Mouse (Mus musculus) hindbrain, embryonic 10.5 days (tissue): ENCODE data around the gene Psors1c2. TPM values are rescaled to one million over a fixed set of nuclear protein-coding genes. Genes with fewer than 3 reads are reported as not detected.
"Not testable (repeated sequence)": the region's sequence is repeated elsewhere in the genome, so short reads cannot be mapped to it uniquely, and the experiment has no call there.

ENCODE experiments used
- DNase-seq: peaks from one replicate; pipeline ENCODE4 v3.0.0-alpha.2; 2017; ENCODE audit warnings: low spot score
- H3K27ac ChIP-seq: fragments of 300-500 bp; sonication (generic); 2 replicates; pipeline ENCODE4 v1.5.1; 2016; ENCODE audit warnings: mild to moderate bottlenecking, moderate library complexity
- H3K27me3 ChIP-seq: fragments of 300-500 bp; sonication (generic); 2 replicates; pipeline ENCODE4 v1.6.1; 2016; ENCODE audit warnings: mild to moderate bottlenecking; ENCODE audit not compliant: poor library complexity, insufficient read depth, severe bottlenecking
- H3K36me3 ChIP-seq: fragments of 300-500 bp; sonication (generic); 2 replicates; pipeline ENCODE4 v1.6.1; 2016; ENCODE audit warnings: mild to moderate bottlenecking, moderate library complexity
- H3K4me1 ChIP-seq: fragments of 300-500 bp; sonication (generic); replicated peaks from 2 replicates; pipeline ENCODE4 v1.6.1; 2016; ENCODE audit warnings: mild to moderate bottlenecking
- H3K4me3 ChIP-seq: fragments of 300-500 bp; sonication (generic); 2 replicates; pipeline ENCODE4 v1.5.1; 2016; ENCODE audit warnings: mild to moderate bottlenecking, moderate library complexity
- H3K9me3 ChIP-seq: fragments of 300-500 bp; sonication (generic); 2 replicates; pipeline ENCODE4 v1.6.1; 2016; ENCODE audit warnings: mild to moderate bottlenecking, moderate library complexity
- WGBS: fragments of 180-500 bp; shearing (Covaris S2); methylation state at CpG from one replicate; pipeline ENCODE4 v1.1.7; 2016; 5-methylcytosine and 5-hydroxymethylcytosine counted together
- polyA plus RNA-seq: library from polyadenylated mRNA; unstranded; fragments of >200 nt; fragmentation: Nextera tagmentation; extraction: Ambion mirVana; gene quantifications from 2 replicates; pipeline ENCODE4 v1.2.1, GENCODE M21; 2016

Gene Psors1c2
- polyA plus RNA-seq, 1 experiment from 2014 or later: 2.5 TPM

GRCm38 (mm10) chr17:35507556-35508260 lies 25.3 kb upstream of the Psors1c2 start:
- H3K27ac ChIP-seq: no peak overlapping the region
- H3K9me3 ChIP-seq: no peaks in the 10 kb centered on the region
- H3K36me3 ChIP-seq: peaks cover 5% of the 10 kb centered on the region
- H3K4me3 ChIP-seq: no peak overlapping the region
- H3K4me1 ChIP-seq: peaks cover 20% of the 10 kb centered on the region
- H3K27me3 ChIP-seq: peaks cover 66% of the 10 kb centered on the region
- WGBS: 25% methylated on average over 13 of the region's 13 CpGs
- DNase-seq: no peak

- not testable (repeated sequence) for H3K9me3 ChIP-seq, H3K4me3 ChIP-seq, H3K27ac ChIP-seq, DNase-seq
- Histone ChIP-seq H3K4me1 (peaks cover 19% of the 10 kb centered on the region), H3K27me3 (peaks cover 65% of the 10 kb centered on the region), H3K36me3 (peaks cover 11% of the 10 kb centered on the region)
- 62% methylated on average over 5 of the region's 5 CpGs for WGBS
Observed at GRCm38 (mm10) chr17:35508279-35508678, 24.7 kb upstream of the Psors1c2 start.

DNA sequence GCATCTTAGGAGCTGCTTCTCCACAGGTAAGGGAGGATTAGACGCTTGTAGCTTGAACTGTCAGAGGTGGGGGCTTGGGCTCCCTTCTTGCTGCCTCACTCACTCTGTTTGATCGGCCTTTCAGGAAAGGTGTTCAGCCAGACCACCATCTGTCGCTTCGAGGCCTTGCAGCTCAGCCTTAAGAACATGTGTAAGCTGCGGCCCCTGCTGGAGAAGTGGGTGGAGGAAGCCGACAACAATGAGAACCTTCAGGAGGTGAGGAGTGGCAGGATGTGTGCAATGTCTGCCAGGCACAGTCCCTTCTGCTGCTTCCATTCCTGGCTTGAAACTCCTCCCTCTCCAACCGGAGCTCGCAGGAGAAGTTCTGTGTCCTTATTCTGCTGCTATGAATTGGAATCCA lies 23.7 kb upstream of the Psors1c2 start:
- 38% methylated on average over 8 of the region's 8 CpGs for WGBS
- peaks cover 17% of the 10 kb centered on the region for H3K4me1 ChIP-seq
- peaks cover 55% of the 10 kb centered on the region for H3K27me3 ChIP-seq
- H3K4me3 ChIP-seq: no peak overlapping the region
- peaks cover 16% of the 10 kb centered on the region for H3K36me3 ChIP-seq
- peak; percentile 37 for DNase-seq
- no peaks in the 10 kb centered on the region for H3K9me3 ChIP-seq
- H3K27ac ChIP-seq: no peak overlapping the region

GRCm38 (mm10) chr17:35512916-35513626 lies 19.9 kb upstream of the Psors1c2 start:
- H3K36me3 ChIP-seq: peaks cover 16% of the 10 kb centered on the region
- H3K4me1 ChIP-seq: peaks cover 36% of the 10 kb centered on the region
- H3K9me3 ChIP-seq: no peaks in the 10 kb centered on the region
- no peak overlapping the region for H3K4me3 ChIP-seq
- H3K27ac ChIP-seq: no peak overlapping the region
- WGBS: 94% methylated on average over 7 of the region's 7 CpGs
- peaks cover 22% of the 10 kb centered on the region for H3K27me3 ChIP-seq
- DNase-seq: no peak

DNA sequence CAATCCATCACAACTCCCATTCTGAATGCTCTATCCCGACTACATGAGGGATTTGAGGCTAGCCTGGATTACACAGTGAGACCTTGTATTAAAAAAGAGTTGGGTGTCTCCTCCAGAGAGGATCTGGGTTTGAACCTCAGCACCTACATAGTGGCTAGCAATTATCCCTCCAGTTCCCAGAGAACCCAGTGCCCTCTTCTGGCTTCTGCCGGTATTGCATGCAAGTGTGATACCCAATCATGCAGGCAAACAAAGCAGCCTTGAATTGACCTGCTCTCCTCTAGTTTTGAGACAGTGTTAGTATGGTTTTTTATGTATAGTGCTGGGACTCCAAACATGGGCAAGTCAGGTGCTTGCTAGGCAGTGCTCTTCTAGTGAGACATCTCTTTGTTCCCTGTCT lies 19.1 kb upstream of the Psors1c2 start:
- Histone ChIP-seq H3K27me3 (peaks cover 15% of the 10 kb centered on the region), H3K27ac (peak overlapping the region; percentile 41; the same call in 1 of the 2 replicates), H3K4me1 (peaks cover 42% of the 10 kb centered on the region), H3K4me3 (peak overlapping the region; percentile 71; the same call in 1 of the 2 replicates), H3K36me3 (peaks cover 16% of the 10 kb centered on the region), H3K9me3 (no peaks in the 10 kb centered on the region)
- WGBS: 19% methylated on average over 2 of the region's 2 CpGs
- DNase-seq: peak; percentile 83

GRCm38 (mm10) chr17:35514756-35515155 lies 18.2 kb upstream of the Psors1c2 start:
- H3K27ac ChIP-seq: peak overlapping the region; percentile 41; the same call in 1 of the 2 replicates

GRCm38 (mm10) chr17:35515911-35516640 lies 16.9 kb upstream of the Psors1c2 start:
- no peaks in the 10 kb centered on the region for H3K9me3 ChIP-seq
- H3K27me3 ChIP-seq: peaks cover 6% of the 10 kb centered on the region; the same call in 1 of the 2 replicates
- peak; percentile 53 for DNase-seq
- 7% methylated on average over 25 of the region's 25 CpGs for WGBS
- H3K36me3 ChIP-seq: peaks cover 26% of the 10 kb centered on the region
- H3K4me3 ChIP-seq: peak overlapping the region; percentile 71
- peak overlapping the region; percentile 88 for H3K27ac ChIP-seq
- peaks cover 42% of the 10 kb centered on the region for H3K4me1 ChIP-seq

More at GRCm38 (mm10) chr17:35514756-35515155, 18.2 kb upstream of the Psors1c2 start:
- 34% methylated on average over 6 of the region's 6 CpGs for WGBS
- H3K9me3 ChIP-seq: no peaks in the 10 kb centered on the region
- peaks cover 42% of the 10 kb centered on the region for H3K4me1 ChIP-seq
- peaks cover 6% of the 10 kb centered on the region; the same call in 1 of the 2 replicates for H3K27me3 ChIP-seq
- DNase-seq: peak; percentile 38
- peaks cover 19% of the 10 kb centered on the region for H3K36me3 ChIP-seq
- H3K4me3 ChIP-seq: peak overlapping the region; percentile 71

DNA sequence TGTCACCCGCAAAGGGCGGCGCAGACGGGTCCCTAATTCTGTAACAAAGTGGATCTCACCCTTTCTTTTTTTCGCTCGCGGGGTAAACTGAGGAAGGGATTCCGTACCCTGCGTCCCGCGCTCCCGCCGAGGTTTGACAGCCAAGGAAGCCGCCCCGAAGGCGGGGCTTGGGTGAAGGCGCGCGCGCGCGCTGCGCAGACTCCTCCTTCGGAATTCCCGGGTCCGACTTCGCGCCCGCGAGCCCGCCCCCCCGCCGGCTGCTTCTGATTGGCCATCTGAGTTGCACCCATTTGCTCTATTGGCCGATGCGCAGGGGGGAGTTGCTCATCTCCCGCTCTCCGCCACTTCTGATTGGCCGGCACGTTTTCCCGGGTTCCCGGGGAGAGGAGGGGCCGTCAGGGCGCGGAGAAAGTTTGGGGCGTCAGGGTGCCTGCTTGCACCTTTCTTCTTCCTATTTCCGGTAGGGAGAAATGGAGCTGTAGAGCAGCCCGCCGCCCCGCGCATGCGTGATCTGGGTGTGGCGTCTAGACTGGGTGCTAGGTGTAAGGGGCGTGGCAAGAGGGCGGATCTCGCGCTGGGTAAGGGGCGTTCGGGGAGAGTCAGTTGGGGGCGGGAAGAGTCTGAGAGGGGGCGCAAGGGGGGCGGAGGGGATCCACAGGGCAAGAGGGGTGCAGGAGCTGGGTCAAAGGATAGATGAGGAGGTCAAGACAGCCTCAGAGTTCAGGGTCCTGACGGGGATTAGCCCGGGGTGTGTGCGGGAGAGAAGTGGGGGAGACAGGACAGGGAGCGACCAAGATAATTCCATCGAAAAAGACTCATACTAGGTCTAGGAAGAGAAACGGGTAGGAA lies 16.1 kb upstream of the Psors1c2 start, which contains the start of the genes Tcf19 and Cchcr1:
Tcf19 (minus strand) TSS at position 173 of the 849 bp plus-strand sequence.
Cchcr1 (plus strand) TSS at position 449 of the 849 bp plus-strand sequence.
- peaks cover 42% of the 10 kb centered on the region for H3K4me1 ChIP-seq
- peak within 1 kb of the TSS; percentile 71 for H3K4me3 ChIP-seq
- peaks cover 6% of the 10 kb centered on the region; the same call in 1 of the 2 replicates for H3K27me3 ChIP-seq
- H3K9me3 ChIP-seq: no peaks in the 10 kb centered on the region
- peak within 1 kb of the TSS; percentile 88 for H3K27ac ChIP-seq
- DNase-seq: peak; percentile 99
- H3K36me3 ChIP-seq: peaks cover 32% of the 10 kb centered on the region
- 1% methylated on average over 67 of the region's 67 CpGs for WGBS

GRCm38 (mm10) chr17:35517526-35517925 lies 15.5 kb upstream of the Psors1c2 start:
- peak overlapping the region; percentile 88 for H3K27ac ChIP-seq
- DNase-seq: peak; percentile 23
- H3K27me3 ChIP-seq: peaks cover 6% of the 10 kb centered on the region; the same call in 1 of the 2 replicates
- H3K4me3 ChIP-seq: peak overlapping the region; percentile 71
- H3K9me3 ChIP-seq: no peaks in the 10 kb centered on the region
- whole genome bisulfite sequencing: 10% methylated on average over 12 of the region's 12 CpGs
- peaks cover 42% of the 10 kb centered on the region for H3K4me1 ChIP-seq
- peaks cover 33% of the 10 kb centered on the region for H3K36me3 ChIP-seq

DNA sequence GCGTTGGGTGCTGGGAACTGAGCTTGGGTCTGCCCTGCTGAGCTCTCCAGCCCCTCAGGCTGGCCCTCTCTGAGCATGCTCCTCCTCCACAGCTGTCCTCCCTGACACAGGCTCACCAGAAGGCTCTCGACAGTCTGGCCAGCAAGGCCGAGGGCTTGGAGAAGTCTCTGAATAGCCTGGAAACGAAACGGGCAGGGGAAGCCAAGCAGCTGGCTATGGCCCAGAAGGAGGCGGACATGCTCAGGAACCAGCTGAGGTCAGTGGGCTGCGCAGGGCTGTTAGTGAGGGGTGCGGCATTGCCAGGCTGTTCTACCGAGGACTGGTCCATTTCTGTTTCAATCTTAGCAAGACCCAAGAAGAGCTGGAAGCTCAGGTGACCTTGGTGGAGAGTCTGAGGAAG lies 8.6 kb upstream of the Psors1c2 start:
- H3K27me3 ChIP-seq: no peaks in the 10 kb centered on the region
- no peak overlapping the region for H3K27ac ChIP-seq
- H3K9me3 ChIP-seq: no peaks in the 10 kb centered on the region
- WGBS: 87% methylated on average over 9 of the region's 9 CpGs
- H3K4me3 ChIP-seq: no peak overlapping the region
- peaks cover 86% of the 10 kb centered on the region for H3K36me3 ChIP-seq
- no peaks in the 10 kb centered on the region for H3K4me1 ChIP-seq
- DNase-seq: no peak

DNA sequence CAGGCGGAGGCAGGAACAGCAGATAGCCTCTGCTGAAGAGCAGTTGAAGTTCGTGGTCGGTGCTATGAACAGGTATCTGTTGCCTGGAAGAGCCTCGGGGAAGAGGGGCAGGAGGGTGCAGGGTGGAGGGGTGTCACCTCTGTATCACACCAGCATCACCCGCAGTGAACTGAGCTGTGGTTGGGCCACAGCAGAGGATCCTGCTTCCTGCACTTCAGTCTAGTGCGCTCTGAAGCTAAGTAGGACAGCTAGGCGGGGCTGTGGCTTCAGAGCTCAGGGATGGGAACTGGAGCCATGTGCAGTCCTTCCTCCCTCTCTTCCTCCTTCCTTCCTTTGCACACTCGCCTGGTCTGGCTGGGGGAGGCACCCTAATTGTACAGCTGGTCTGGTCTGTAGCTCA lies 6.4 kb upstream of the Psors1c2 start:
- DNase-seq: no peak
- Histone ChIP-seq H3K4me3 (no peak overlapping the region), H3K4me1 (0 out of 2 replicates have a peak, but pooled peaks cover 10% of the 10 kb centered on the region), H3K36me3 (peaks cover 88% of the 10 kb centered on the region), H3K27ac (no peak overlapping the region), H3K27me3 (no peaks in the 10 kb centered on the region), H3K9me3 (no peaks in the 10 kb centered on the region)
- 81% methylated on average over 8 of the region's 8 CpGs for WGBS

- Histone ChIP-seq H3K36me3 (peaks cover 38% of the 10 kb centered on the region), H3K9me3 (no peaks in the 10 kb centered on the region), H3K27ac (no peak overlapping the region), H3K4me1 (peaks cover 21% of the 10 kb centered on the region; the same call in 1 of the 2 replicates), H3K4me3 (no peak overlapping the region; the same call in 1 of the 2 replicates), H3K27me3 (no peaks in the 10 kb centered on the region)
- WGBS: 11% methylated on average over 3 of the region's 3 CpGs
- DNase-seq: no peak
Observed at GRCm38 (mm10) chr17:35532360-35532759, 641 bp upstream of the Psors1c2 start.
